Mouse (Mus musculus) brain, embryonic 14.5 days (tissue): ENCODE measurements at regions not wholly inside any gene's neighbourhood (a gene's known extent, or its start where the extent isn't known, plus 50 kb on each side); places are given as distances from the start of the nearest gene placed in this dataset.

Source experiments
- DNase-seq: peaks from one replicate; pipeline ENCODE4 v3.0.0-alpha.2; 2011; ENCODE audit warnings: low read depth
- CTCF ChIP-seq: fragments of 200-500 bp; IDR thresholded peaks from 2 replicates; pipeline ENCODE4 v1.5.1; 2012; ENCODE audit warnings: inconsistent platforms, mild to moderate bottlenecking, moderate library complexity, borderline replicate concordance; ENCODE audit not compliant: insufficient read depth, insufficient read length; ENCODE audit errors: extremely low read depth
- POLR2A ChIP-seq: fragments of 200-500 bp; IDR thresholded peaks from 2 replicates; pipeline ENCODE4 v1.6.1; 2012; ENCODE audit warnings: mild to moderate bottlenecking, inconsistent platforms, borderline replicate concordance; ENCODE audit not compliant: poor library complexity, insufficient read depth, insufficient read length, severe bottlenecking; ENCODE audit errors: extremely low read depth

DNA sequence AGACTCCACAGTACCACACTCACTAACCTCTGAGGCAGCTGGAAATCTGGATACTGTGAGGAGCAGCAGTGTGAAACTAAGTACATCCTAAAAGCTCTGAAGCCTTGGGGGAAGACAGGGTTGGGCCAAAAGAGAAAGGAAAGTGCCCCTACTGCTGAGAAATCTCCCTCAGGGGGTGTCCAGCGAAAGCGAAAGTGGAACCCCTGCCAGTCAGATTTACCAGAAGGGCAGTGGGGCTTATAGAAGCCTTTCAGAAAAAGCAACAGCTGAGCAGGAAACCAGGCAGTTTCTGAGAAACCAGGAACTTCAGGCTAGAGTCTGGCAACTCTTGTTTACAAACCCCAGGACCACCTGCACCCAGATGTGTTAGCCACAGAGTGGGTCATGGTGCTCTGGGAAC lies 251.3 kb upstream of the Jun start:
- DNase-seq, result no peak
- TF ChIP-seq POLR2A, result no peak
- no peak for TF ChIP-seq CTCF

DNA sequence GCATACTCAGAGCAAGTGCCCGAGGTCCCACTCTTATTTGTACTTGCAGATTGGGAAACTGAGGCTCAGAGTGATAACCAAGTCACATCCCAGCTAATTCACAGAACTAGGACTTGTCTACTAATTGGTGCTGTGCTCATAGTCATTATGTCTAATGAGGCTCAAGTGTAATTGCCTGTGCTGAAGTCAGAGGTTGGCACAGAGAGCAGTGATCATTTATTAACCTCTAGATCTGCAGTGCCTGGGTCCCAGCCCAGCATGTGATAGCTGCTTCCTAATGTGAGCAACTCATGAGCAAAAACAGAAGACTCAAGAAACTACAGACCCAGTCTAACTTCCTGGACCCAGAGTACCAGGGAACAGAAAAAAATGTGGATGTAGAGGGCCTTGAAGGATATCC lies 252.0 kb upstream of the Jun start:
- no peak for TF ChIP-seq CTCF
- TF ChIP-seq POLR2A, result no peak
- DNase-seq, result peak; percentile 61

DNA sequence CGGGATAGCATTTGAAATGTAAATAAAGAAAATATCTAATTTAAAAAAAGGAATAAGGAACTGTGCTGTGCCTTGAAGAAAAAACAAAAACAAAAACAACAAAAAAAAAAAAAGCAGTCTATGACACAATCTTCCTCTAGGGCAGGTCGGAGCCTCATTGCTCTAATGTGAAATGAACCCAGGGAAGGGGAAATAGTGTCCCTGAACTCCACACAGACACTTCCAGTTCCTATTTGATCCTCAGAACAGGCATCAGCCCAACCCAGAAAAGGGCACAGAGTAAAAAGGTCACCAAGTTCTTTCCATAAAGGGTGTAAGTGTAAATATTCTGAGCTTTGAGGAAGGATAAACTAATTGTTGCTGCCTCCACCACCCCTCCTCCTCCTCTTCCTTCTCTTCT lies 250.2 kb upstream of the Fggy start:
- DNase-seq, result no peak
- TF ChIP-seq POLR2A (no peak), CTCF (no peak)

DNA sequence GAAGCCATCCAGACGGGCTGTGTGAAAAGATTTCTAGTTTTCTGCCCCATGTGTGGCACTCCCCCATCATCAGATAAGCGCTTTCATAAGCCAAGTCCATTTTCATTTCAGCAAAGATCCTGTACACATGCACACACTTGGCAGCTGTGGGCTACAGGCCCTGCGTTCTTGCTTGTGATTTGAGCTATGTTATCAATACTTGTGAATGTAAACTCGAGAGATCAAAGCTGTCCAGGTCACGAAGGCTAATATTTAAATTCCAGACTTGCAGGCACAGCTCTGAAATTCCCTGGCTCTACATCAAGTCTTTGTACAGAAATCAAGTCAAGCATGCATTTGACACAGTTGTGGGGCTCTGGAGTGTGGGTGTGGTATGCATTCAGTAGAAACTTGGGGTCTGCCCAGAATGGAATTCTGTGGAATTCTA lies 248.8 kb upstream of the Fggy start:
- DNase-seq, result peak; percentile 52
- TF ChIP-seq POLR2A, result no peak
- no peak for TF ChIP-seq CTCF

DNA sequence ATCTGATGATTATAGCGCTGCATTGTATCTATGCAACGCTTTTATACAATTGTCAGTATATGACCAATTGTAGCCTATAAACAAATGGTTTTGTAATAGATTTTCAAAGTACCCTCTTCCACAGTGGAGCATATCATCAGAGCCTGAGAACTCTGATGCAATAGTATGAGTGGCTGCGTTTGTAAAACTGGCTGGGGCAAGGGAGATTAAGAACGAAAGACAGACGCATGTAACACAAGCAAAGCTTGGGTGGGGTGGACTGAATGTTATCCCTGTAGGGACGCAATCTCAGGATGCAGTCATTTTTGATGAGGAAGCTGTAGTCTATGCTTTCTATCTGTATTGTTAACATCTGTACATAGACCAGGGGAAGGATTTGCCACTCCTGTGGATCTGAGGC lies 246.9 kb upstream of the Fggy start:
- no peak for TF ChIP-seq POLR2A
- no peak for TF ChIP-seq CTCF
- no peak for DNase-seq

DNA sequence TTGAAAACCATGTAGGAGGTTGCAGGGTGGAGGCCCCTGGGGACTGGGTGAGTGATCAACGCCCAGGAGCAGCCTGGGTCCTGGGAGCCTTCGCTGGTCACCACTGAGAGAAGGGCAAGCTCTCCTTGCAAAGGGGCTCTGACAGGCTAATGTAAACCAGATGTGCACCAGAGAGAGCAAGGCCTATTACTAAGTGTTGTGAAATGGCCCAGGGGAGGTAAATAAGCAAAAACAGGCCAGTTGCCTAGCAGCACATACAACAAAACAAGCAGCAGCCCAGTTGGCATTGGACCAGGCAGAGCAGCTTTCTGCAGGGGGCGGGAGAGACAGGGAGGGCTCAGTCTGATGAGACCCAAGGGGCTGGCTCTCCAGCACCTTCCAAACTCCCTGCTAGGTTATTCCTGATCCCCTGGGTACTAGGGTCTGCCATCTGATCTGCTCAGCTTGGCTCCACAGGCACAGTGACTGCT lies 239.5 kb upstream of the Fggy start:
- no peak for TF ChIP-seq CTCF
- TF ChIP-seq POLR2A, result no peak
- DNase-seq, result peak; percentile 85

DNA sequence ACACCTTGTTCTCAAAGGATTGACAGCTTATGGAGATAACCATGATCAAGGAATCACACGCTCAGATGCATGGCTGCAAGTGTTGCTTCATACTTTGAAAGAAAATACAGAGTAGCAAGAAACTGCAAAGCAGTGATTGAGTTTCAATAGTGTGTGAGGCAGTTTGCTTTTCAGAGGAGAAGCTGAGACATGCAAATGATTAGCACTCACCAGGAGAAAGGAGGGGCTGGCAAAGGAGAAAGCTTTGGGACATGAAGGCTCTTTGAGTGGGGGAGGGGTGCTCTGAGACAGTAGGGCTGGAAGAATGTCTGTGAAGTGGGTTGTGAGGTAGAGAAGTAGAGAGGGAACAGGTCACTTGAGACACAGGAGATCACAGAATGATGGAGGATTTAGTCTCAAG lies 238.7 kb upstream of the Fggy start:
- peak; percentile 76 for DNase-seq
- TF ChIP-seq POLR2A, result no peak
- no peak for TF ChIP-seq CTCF

DNA sequence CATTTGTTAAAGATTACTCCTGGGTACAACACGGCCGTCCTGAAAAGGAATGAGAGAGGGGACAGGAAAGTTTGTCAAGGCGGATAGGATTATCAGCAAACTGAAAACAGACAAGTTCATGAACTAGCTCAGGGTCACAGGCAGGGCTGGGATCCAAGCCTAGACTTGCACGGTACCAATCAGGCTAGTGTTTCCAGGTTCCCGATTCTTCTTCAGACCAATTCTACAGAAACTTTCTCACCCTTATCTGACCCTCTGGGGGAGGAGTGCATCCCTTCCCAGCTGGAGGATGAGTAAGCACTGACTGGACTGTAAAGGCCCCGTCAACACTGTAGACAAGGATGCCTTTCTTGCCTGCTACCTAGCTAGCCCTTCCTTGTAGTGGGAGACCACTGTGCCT lies 238.3 kb upstream of the Fggy start:
- TF ChIP-seq POLR2A (no peak), CTCF (no peak)
- DNase-seq, result no peak

DNA sequence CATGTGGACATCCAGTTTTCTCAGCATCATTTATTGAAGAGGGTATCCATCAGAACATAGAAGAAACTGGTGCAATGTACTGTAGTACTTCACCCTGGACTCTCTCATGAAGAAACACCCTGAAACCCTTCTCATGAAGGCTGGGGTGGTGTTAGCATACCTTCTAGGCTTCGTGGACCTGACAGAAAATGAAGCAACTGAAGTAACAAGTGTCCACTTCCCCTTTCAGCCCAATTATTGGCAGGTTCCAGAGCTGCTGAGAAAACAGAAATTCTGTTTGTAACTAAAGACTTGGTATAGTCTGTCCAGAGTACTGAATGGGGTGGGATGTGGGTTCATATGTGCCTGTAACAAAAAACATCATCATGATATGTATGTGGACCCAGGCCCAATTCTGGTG lies 231.4 kb upstream of the Fggy start:
- no peak for TF ChIP-seq CTCF
- no peak for TF ChIP-seq POLR2A
- no peak for DNase-seq

DNA sequence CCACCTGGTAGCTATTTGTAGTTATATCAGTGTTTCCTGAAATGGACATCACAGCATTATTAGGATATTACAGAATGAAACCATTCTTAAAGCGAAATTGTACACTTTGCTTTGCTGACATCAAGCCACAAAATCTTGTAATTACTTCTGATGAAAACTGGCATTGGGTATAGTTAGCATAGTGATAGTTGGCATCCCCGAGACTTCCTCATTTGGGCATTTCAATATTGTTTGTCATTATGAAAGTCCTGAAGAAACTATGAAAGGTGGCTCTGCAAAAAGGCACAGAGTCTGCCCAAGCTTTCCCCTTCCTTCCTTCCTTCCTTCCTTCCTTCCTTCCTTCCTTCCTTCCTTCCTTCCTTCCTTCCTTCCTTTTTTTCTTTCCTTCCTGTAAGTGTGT lies 217.5 kb upstream of the Fggy start:
- TF ChIP-seq CTCF (no peak), POLR2A (no peak)
- no peak for DNase-seq

DNA sequence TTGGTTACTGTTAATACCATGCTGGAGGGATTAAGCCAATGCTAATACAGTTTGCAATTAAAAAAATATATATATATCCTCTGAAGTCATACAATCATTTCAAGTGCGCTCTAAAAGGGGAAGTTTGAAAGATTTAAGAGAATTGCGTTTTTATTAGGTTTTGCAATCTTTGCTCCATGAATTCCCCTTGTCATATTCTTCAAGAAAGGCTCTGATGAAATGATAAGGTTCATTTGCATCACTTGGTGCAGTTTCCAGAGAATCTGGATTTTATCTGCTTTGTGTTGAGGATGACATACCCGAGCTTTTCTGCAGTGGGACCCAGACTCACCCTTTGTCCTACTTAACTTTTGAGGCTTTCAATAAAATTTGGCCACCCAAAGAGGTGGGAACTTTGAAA lies 216.4 kb upstream of the Fggy start:
- DNase-seq, result no peak
- TF ChIP-seq POLR2A (no peak), CTCF (no peak)

DNA sequence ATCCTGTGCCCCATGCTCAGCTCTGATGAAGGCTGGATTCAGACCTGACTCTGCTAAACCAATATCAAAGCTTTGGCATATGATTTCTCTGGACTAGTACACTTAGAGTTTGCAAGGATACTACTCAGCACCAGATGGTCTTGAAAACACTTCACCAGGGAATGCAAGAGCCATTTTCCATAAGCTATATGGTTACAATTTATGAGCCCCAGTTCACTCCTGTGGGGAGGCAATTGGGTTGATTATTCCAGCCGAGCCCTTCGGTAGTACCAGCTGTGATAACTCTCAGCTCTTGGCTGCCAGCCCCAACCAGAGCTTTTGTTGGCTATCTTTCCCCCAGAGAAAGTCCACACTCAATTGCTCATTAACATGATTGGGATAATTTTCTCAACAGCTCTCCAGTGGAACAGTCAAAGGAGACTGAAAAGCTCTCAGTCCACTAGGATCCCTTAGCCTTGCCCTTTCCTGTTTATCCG lies 210.5 kb upstream of the Fggy start:
- TF ChIP-seq CTCF, result no peak
- TF ChIP-seq POLR2A, result no peak
- DNase-seq, result peak; percentile 94
